Mouse (Mus musculus) adipocyte (in vitro differentiated cells): ENCODE measurements around the gene Zc2hc1c.
A peak's percentile ranks its signal among the peaks of the same experiment; 100 is the strongest.
"Not testable (repeated sequence)": the region's sequence is repeated elsewhere in the genome, so short reads cannot be mapped to it uniquely, and the experiment has no call there.

Source experiments
- DNase-seq: peaks from one replicate; pipeline ENCODE4 v3.0.0-alpha.2; 2016; ENCODE audit warnings: low spot score

Gene Zc2hc1c

GRCm38 (mm10) chr12:85288486-85289156 is at the start of gene Zc2hc1c:
TSS of gene Zc2hc1c (plus strand) at chr12:85288591.
- peak; percentile 91 for DNase-seq

GRCm38 (mm10) chr12:85252083-85252482 is 36.3 kb upstream of the Zc2hc1c start:
- DNase-seq, result no peak

GRCm38 (mm10) chr12:85256074-85256751 is 32.2 kb upstream of the Zc2hc1c start:
- no peak for DNase-seq

DNA sequence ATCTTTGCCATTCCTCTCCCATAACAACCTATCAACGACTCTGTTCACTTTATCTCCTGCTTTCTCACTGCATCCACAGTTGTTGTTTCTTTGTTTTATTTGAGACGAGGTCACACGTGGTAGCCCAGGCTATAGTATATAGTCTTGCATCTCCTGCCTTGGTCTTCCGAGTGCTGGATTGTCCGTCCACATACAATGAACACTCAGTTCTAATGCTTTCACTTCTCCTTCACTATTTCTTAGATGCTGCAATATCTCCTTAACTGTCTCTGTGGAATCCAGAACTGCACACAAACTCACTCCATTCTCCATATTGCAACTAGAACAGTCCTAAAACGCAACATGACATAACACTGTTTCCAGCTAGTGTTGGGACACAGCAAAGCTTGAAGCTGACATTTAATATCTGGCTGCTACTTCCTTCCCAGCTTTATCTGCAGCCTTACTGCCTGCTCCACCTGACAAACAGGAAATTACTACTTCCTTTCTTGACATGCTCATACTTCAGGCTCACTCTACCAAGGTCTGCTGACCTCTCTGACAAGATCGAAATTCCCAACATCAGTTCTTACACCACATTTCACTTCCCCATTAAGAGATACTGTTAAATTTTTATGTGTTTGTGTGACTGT is 31.3 kb upstream of the Zc2hc1c start:
- DNase-seq, result no peak

DNA sequence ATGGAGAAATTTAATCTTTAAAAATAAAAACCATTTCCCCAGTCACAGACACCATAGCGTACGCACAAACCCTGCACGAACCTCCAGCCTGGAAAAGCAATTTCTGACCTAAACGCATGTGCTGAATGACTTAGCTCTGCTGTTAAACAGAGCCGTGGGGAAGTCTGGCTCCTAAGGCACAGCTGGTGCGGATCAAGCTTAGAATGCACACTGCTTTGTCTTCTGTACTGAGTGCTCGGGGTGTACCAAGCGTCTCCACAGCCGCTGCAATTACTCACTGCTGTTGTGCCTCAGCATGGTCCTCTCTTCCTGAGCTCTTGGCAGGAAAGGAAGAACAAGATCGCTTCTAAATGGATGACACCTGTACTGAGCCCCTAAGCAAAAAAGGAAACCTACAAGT is 25.9 kb upstream of the Zc2hc1c start:
- no peak for DNase-seq

DNA sequence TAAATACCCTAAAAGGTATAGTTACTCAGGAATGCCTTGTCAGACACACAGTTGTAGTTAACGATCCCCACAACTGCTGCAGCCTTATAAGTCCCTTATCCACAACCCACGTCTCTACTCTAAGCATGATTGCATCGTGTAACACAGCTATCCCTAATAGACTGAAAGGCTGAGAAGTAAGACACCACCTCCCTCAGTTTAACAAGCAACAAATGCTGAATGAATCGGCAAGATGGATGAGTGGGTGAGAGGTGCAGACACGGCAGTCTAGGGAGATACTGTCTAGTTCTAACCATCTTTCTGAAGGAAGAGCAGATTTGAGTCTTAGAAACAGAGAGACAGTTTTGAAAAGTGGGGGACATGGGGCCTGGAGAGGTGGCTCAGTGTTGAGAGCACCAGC is 25.2 kb upstream of the Zc2hc1c start:
- DNase-seq, result no peak

GRCm38 (mm10) chr12:85264531-85264930 is 23.9 kb upstream of the Zc2hc1c start:
- no peak for DNase-seq

- no peak for DNase-seq
These were observed 23.5 kb upstream of the Zc2hc1c start for GRCm38 (mm10) chr12:85264940-85265339.

DNA sequence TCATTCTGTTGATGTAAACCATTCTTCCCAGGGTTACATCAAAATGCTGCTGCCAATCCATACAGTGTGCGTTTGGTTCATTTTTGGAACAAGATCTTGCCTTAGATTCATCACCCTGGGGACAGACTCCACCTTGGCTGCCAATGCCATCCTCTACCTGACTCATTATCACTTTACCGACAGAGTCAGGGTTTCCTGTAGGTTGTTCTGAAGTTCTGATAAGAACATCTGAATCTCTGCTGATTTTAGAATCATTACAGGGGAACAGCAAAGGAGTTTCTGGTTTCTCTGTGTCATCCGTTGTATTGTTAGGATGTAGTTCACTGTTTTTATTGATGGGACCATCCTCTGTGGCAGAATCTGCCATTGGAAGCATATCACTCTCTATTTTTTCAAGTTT is 22.1 kb upstream of the Zc2hc1c start:
- DNase-seq, result no peak

DNA sequence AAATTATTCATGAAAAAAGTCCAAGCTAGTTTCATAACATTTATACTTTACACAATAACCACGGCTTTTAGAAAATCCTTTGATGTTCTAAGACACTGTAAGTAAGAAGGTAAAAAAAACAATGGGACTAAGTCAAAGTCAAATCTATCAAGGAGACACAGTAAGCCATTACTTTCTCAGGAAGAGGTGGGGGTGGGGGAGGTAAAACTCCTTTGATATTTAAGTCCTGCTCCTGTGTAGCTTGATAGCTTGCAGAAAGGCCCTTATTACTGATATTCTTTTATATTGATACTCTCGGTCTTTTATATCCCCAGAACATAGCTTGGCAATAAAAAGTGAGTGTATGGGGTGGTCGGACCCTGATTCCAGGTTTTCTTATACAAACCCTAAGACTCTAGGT is 18.6 kb upstream of the Zc2hc1c start:
- no peak for DNase-seq

DNA sequence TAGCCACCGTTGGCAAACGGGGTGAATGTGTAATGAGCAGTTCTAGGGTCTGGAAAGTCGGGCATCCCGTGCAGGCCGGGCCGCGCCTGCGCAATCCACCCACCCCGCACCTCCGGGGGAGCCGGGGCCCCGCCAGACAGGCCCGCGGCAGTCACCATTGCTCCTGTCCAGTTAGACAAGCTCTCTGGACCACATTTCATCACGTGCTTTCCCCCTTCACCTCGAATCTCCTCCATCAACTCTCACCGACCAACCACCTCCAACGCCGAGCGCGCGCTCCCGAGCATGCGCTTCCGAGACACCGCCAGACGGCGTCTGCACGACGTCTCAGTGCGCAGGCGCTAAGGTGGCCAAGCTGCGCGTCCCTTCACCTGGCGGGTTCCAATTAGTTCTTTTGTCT is 18.1 kb upstream of the Zc2hc1c start, which contains the start of gene Mlh3:
Gene Mlh3, minus strand, starts transcription at position 281 of the 400 bp plus-strand sequence.
- DNase-seq, result no peak

- peak; percentile 31 for DNase-seq
These were observed 17.1 kb upstream of the Zc2hc1c start for GRCm38 (mm10) chr12:85271132-85271842.

DNA sequence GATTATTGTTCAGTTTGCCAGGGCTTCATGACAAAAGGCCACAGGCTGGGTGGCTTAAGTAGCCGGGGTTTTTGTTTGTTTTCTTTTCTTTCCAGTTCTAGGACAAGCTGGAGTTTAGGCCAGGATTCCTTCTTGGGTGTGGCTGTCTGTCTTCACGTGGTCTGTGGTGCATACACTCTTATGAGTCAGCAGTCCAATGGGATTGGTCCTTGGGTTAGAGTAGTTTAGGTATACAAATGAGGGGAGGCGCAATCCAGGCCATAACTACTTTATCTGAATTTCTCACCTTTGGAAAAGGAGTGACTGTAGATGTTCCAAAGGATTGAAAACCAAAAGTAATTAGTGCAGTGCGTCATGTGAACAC is 16.6 kb upstream of the Zc2hc1c start:
- peak; percentile 50 for DNase-seq

DNA sequence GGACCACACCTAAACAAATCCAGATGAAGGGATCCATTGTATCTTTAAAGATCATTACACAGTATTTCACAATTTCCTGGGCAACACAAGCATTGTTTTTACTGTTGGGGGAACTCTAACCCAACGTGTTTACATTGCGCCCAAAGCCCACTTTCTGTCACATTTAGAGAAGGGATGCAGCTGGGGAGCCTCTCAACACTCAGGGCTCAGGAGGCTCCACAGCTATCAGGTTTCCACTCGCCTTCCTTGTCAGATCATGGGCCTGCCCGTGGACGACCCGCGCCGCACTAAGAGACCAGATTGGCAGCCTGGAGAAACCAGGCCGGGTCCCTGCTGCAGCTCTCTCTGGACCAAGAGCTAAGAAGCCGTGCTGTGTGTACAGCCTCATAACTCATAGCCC is 14.9 kb upstream of the Zc2hc1c start:
- no peak for DNase-seq

DNA sequence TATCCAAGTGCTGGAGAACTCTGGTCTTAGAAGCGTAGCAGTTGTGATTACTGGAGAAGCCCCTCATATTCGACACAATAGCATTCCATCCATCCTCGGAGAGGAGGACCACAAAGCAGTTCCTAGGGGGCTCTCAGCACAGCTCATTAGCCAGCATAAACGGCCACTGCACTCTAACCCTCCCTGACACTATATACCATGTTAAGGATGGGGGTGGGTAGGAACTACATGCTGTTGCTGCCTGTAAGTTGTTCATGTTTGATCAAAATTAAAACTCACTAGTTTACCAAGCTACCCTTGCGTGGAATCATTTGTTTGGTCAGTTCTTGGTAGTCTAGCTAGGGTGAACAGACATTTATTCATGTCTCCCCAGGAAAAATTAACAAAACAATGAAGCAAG is 12.1 kb upstream of the Zc2hc1c start:
- no peak for DNase-seq

DNA sequence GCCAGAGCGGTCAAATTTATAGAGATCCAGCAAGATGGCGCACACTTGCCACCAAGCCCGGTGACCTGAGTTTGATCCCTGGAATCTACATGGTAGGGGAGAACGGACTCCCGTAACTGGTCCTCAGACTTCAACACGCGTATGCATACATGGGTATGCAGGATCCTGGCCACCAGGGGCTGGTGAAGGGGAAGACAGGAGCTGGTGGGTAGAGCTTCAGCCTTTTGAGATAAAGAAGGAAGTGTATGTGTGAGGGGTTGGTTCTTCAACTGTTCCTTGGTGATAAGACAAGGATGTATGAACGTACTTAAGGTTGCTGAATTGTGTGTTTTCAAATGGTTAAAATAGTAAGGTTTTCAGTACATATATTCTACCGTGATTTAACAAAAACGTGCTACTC is 9.5 kb upstream of the Zc2hc1c start:
- no peak for DNase-seq

- peak; percentile 64 for DNase-seq
These were observed 8.9 kb upstream of the Zc2hc1c start for GRCm38 (mm10) chr12:85279396-85280080.

- DNase-seq, result peak; percentile 98
These were observed 8.1 kb upstream of the Zc2hc1c start for GRCm38 (mm10) chr12:85280105-85280844.

- no peak for DNase-seq
These were observed 7.3 kb upstream of the Zc2hc1c start for GRCm38 (mm10) chr12:85280845-85281651.

GRCm38 (mm10) chr12:85281756-85282155 is 6.6 kb upstream of the Zc2hc1c start:
- not testable (repeated sequence) for DNase-seq
